ENCODE assay signal across 21 mouse cellular contexts in genomic region chr4:142500541-142500940, GRCm38 (mm10).
DNase-seq lines count a peak whose midpoint lies in the region; ATAC-seq lines count a peak whose summit lies in the region.
"Had no signal": no experiment of that assay in that cellular context is flagged by ENCODE, and none has a peak within 500 bp of the region (broad histone marks: within the 10 kb centered on the region; RNA-seq: fewer than 3 reads in every experiment).

No protein-coding gene starts in this region.

- H3K4me3 ChIP-seq in hindbrain, embryonic 16.5 days (ENCODE audit: low read length), result no peak overlapping the region
- H3K4me3 ChIP-seq in hindbrain, embryonic 11.5 days (ENCODE audit: low read depth, low read length), result no peak overlapping the region
- H3K4me3 ChIP-seq in midbrain, embryonic 16.5 days (ENCODE audit: low read depth, low read length), result no peak overlapping the region
- H3K4me3 ChIP-seq in midbrain, embryonic 14.5 days (replicated peaks; ENCODE audit: low read depth, low read length), result no peak overlapping the region
- H3K4me3 ChIP-seq in neural tube, embryonic 14.5 days (ENCODE audit: low read depth, low read length), result no peak overlapping the region
- H3K4me3 ChIP-seq: embryonic facial prominence, embryonic 12.5 days; heart, embryonic 13.5 days; hindbrain, embryonic 13.5 days had no signal

- no peaks in the 10 kb centered on the region for H3K27me3 ChIP-seq in hindbrain, embryonic 16.5 days (replicated peaks; ENCODE audit: control insufficient read depth, insufficient read depth, low read length)
- no peaks in the 10 kb centered on the region for H3K27me3 ChIP-seq in hindbrain, embryonic 11.5 days (ENCODE audit: control insufficient read depth, insufficient read depth, low read length)
- no peaks in the 10 kb centered on the region for H3K27me3 ChIP-seq in midbrain, embryonic 16.5 days (ENCODE audit: control insufficient read depth, insufficient read depth, low read depth, low read length)
- no peaks in the 10 kb centered on the region for H3K27me3 ChIP-seq in midbrain, embryonic 14.5 days (ENCODE audit: control insufficient read depth, insufficient read depth, low read length)
- H3K27me3 ChIP-seq in neural tube, embryonic 14.5 days (ENCODE audit: control insufficient read depth, insufficient read depth, low read length), result no peaks in the 10 kb centered on the region

- H3K27ac ChIP-seq in hindbrain, embryonic 16.5 days (ENCODE audit: low read depth, low read length), result no peak overlapping the region
- no peak overlapping the region for H3K27ac ChIP-seq in hindbrain, embryonic 11.5 days (ENCODE audit: low read depth, low read length)
- H3K27ac ChIP-seq in midbrain, embryonic 16.5 days (ENCODE audit: low read length), result no peak overlapping the region
- H3K27ac ChIP-seq in midbrain, embryonic 14.5 days (replicated peaks; ENCODE audit: low read depth, low read length), result no peak overlapping the region
- H3K27ac ChIP-seq in neural tube, embryonic 14.5 days (ENCODE audit: low read depth, low read length), result no peak overlapping the region
- H3K27ac ChIP-seq: embryonic facial prominence, embryonic 12.5 days; heart, embryonic 13.5 days; hindbrain, embryonic 13.5 days had no signal

- 61% methylated on average over 7 of the region's 7 CpGs for WGBS in hindbrain, embryonic 16.5 days
- WGBS in hindbrain, embryonic 11.5 days, result 80% methylated on average over 7 of the region's 7 CpGs
- 85% methylated on average over 7 of the region's 7 CpGs for WGBS in midbrain, embryonic 16.5 days
- 77% methylated on average over 7 of the region's 7 CpGs for WGBS in midbrain, embryonic 14.5 days
- WGBS in neural tube, embryonic 14.5 days, result 39% methylated on average over 7 of the region's 7 CpGs

- H3K9me3 ChIP-seq in hindbrain, embryonic 16.5 days (ENCODE audit: control insufficient read depth, low read length), result no peaks in the 10 kb centered on the region
- no peaks in the 10 kb centered on the region for H3K9me3 ChIP-seq in hindbrain, embryonic 11.5 days (ENCODE audit: control insufficient read depth, low read length)
- no peaks in the 10 kb centered on the region for H3K9me3 ChIP-seq in midbrain, embryonic 16.5 days (replicated peaks; ENCODE audit: control insufficient read depth, low read length, poor library complexity, severe bottlenecking)
- no peaks in the 10 kb centered on the region for H3K9me3 ChIP-seq in midbrain, embryonic 14.5 days (ENCODE audit: control insufficient read depth, low read length)
- no peaks in the 10 kb centered on the region for H3K9me3 ChIP-seq in neural tube, embryonic 14.5 days (ENCODE audit: control insufficient read depth, low read length)
- H3K9me3 ChIP-seq: embryonic facial prominence, embryonic 12.5 days; heart, embryonic 13.5 days; hindbrain, embryonic 13.5 days had no signal

- no peak overlapping the region for H3K4me2 ChIP-seq in hindbrain, embryonic 16.5 days (ENCODE audit: low read length)
- H3K4me2 ChIP-seq in hindbrain, embryonic 11.5 days (replicated peaks; ENCODE audit: low read depth, low read length), result no peak overlapping the region
- H3K4me2 ChIP-seq in midbrain, embryonic 16.5 days (ENCODE audit: low read length), result no peak overlapping the region
- H3K4me2 ChIP-seq in midbrain, embryonic 14.5 days (ENCODE audit: low read length), result no peak overlapping the region
- no peak overlapping the region for H3K4me2 ChIP-seq in neural tube, embryonic 14.5 days (ENCODE audit: low read depth, low read length)
- H3K4me2 ChIP-seq: embryonic facial prominence, embryonic 12.5 days; heart, embryonic 13.5 days; hindbrain, embryonic 13.5 days had no signal

- H3K9ac ChIP-seq in hindbrain, embryonic 16.5 days (ENCODE audit: low read depth, low read length), result no peak overlapping the region
- H3K9ac ChIP-seq in hindbrain, embryonic 11.5 days (ENCODE audit: low read depth, low read length), result no peak overlapping the region
- H3K9ac ChIP-seq in midbrain, embryonic 16.5 days (ENCODE audit: low read depth, low read length), result no peak overlapping the region
- H3K9ac ChIP-seq in midbrain, embryonic 14.5 days (replicated peaks; ENCODE audit: low read length), result no peak overlapping the region
- no peak overlapping the region for H3K9ac ChIP-seq in neural tube, embryonic 14.5 days (replicated peaks; ENCODE audit: low read depth, low read length)
- H3K9ac ChIP-seq: embryonic facial prominence, embryonic 12.5 days; heart, embryonic 13.5 days; hindbrain, embryonic 13.5 days had no signal

- peaks cover 4% of the 10 kb centered on the region for H3K4me1 ChIP-seq in hindbrain, embryonic 16.5 days (ENCODE audit: control insufficient read depth, insufficient read depth, low read depth, low read length)
- no peaks in the 10 kb centered on the region for H3K4me1 ChIP-seq in hindbrain, embryonic 11.5 days (replicated peaks; ENCODE audit: control insufficient read depth, insufficient read depth, low read length)
- no peaks in the 10 kb centered on the region for H3K4me1 ChIP-seq in midbrain, embryonic 16.5 days (ENCODE audit: control insufficient read depth, insufficient read depth, low read length)
- H3K4me1 ChIP-seq in midbrain, embryonic 14.5 days (ENCODE audit: control insufficient read depth, insufficient read depth, low read length), result peaks cover 6% of the 10 kb centered on the region; the same call in 1 of the 2 replicates
- 0 out of 2 replicates have a peak, but pooled peaks cover 4% of the 10 kb centered on the region for H3K4me1 ChIP-seq in neural tube, embryonic 14.5 days (ENCODE audit: control insufficient read depth, insufficient read depth, low read length)
- H3K4me1 ChIP-seq: heart, embryonic 13.5 days had no signal

- no peaks in the 10 kb centered on the region for H3K36me3 ChIP-seq in hindbrain, embryonic 16.5 days (ENCODE audit: control insufficient read depth, insufficient read depth, low read length)
- no peaks in the 10 kb centered on the region for H3K36me3 ChIP-seq in hindbrain, embryonic 11.5 days (ENCODE audit: control insufficient read depth, insufficient read depth, low read length)
- no peaks in the 10 kb centered on the region for H3K36me3 ChIP-seq in midbrain, embryonic 16.5 days (ENCODE audit: control insufficient read depth, insufficient read depth, low read length)
- H3K36me3 ChIP-seq in midbrain, embryonic 14.5 days (ENCODE audit: control insufficient read depth, insufficient read depth, low read length), result no peaks in the 10 kb centered on the region
- H3K36me3 ChIP-seq in neural tube, embryonic 14.5 days (ENCODE audit: control insufficient read depth, insufficient read depth, low read length), result no peaks in the 10 kb centered on the region
- H3K36me3 ChIP-seq: embryonic facial prominence, embryonic 12.5 days; G1E; heart, embryonic 13.5 days; hindbrain, embryonic 13.5 days had no signal

- no peak for ATAC-seq in cerebellum, adult (ENCODE audit: insufficient number of reproducible peaks, low FRiP score, low TSS enrichment)
- ATAC-seq in hindbrain, embryonic 16.5 days, result 0 out of 2 replicates have a peak, but pooled peaks have one; percentile 43
- ATAC-seq in hindbrain, embryonic 11.5 days (ENCODE audit: low FRiP score), result no peak
- peak; percentile 32; the same call in 1 of the 2 replicates for ATAC-seq in midbrain, embryonic 16.5 days
- ATAC-seq in midbrain, embryonic 14.5 days (ENCODE audit: low FRiP score, low TSS enrichment), result no peak
- ATAC-seq in neural tube, embryonic 14.5 days (ENCODE audit: low read depth), result peak; percentile 62; the same call in 1 of the 2 replicates
- ATAC-seq: CD4-positive, CD25-positive, alpha-beta regulatory T cell, adult 4 months had no signal

- peak; percentile 78 to 82 for DNase-seq in cerebellum, postnatal 10 days
- DNase-seq in hindbrain, embryonic 11.5 days (ENCODE audit: low spot score), result no peak
- no peak for DNase-seq in midbrain, embryonic 14.5 days
- no peak for DNase-seq in embryo, embryonic 10 days (ENCODE audit: low spot score)
- DNase-seq: adrenal gland, adult 8-10 months; adrenal gland, postnatal 36 days; B cell, adult 2 months; cerebellum, adult 11-12 months; cerebellum, adult 9-10 months; gastrocnemius, postnatal 36 days; heart, adult 11 months; heart, postnatal 36 days had no signal

Comparison
In these comparisons a context has a peak if more than half of its experiments do, and no peak if none do; other contexts are left out.
1. ATAC-seq: peak in hindbrain, embryonic 16.5 days (single experiment), midbrain, embryonic 16.5 days (single experiment) and neural tube, embryonic 14.5 days (single experiment); none in cerebellum, adult (single experiment), hindbrain, embryonic 11.5 days (single experiment) and midbrain, embryonic 14.5 days (single experiment).
2. DNase-seq: peak in cerebellum, postnatal 10 days (2 of 2); none in hindbrain, embryonic 11.5 days (single experiment), midbrain, embryonic 14.5 days (single experiment) and embryo, embryonic 10 days (single experiment).